Mouse (Mus musculus): ENCODE measurements around the gene Lysmd4.

DNA sequence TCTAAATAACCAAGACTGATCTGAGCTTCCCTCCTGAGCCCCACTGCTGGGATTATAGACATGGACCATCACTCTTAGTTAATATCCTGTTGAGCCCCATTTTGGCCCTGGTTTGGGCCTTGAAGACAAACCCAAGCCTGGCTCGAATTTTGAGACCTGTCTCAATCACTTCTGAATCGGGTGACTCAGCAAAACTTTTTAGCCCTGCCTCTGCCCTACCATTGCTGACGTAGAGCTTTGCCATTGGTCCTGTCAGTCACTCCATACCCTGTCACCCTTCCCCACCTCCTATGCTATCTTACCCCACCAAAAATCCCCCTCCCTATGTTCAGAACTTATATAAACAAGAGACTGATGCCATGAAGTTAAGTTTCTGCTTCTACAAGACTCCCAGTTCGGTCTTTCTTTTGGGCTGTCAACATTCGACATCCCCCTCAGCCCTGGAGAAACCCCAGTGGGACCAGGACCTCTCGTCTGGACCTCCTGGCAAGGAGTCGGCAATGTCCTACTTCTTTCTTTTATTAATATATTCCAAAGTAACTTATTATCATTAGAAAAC lies 119.8 kb downstream of the Lysmd4 start:
- TF ChIP-seq TAL1 (IDR thresholded peaks at IDR 0.05; ENCODE audit: low read length) (no peak), GATA1 (IDR thresholded peaks at IDR 0.05; ENCODE audit: low read length) (no peak)
